Mouse (Mus musculus): ENCODE measurements around the gene Eif4g1. TPM values are rescaled to one million over a fixed set of nuclear protein-coding genes. Genes with fewer than 3 reads are reported as not detected.
A peak's percentile ranks its signal among the peaks of the same experiment; 100 is the strongest.

Gene Eif4g1
- polyA plus RNA-seq, 1 experiment: 340 TPM

DNA sequence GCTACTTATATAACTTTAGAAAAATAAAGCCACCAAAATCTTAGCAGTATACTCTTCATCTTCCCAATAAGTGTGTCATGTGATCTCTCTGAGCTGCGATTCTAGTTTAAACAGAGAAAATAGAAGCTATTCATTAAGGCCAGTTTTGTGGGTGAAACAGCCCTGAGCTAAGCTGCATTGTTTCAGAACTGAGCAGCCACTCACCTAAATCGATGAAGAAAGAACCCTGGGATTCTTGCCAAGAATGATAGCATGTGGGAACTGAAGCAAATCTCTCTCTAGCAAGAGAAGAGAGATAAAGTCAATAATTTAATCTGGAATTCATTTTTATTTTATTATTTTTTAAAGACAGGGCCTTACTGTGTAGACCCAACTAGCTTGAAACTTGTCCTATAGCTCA, 44.9 kb upstream of the Eif4g1 start:
- TF ChIP-seq POLR2A (IDR thresholded peaks at IDR 0.05; ENCODE audit: low read depth, low read length): no peak
- TF ChIP-seq CTCF (IDR thresholded peaks at IDR 0.05; ENCODE audit: extremely low read depth, insufficient read length, insufficient replicate concordance, low read depth, low read length): no peak
- no peak overlapping the region for H3K4me3 ChIP-seq (ENCODE audit: low read depth, low read length)
- peaks cover 24% of the 10 kb centered on the region for H3K4me1 ChIP-seq (ENCODE audit: control insufficient read depth, insufficient read depth, insufficient read length, low read length)
- H3K27ac ChIP-seq (ENCODE audit: insufficient read depth, low read depth, low read length): no peak overlapping the region
- peaks cover 18% of the 10 kb centered on the region for H3K27me3 ChIP-seq (ENCODE audit: control insufficient read depth, insufficient read depth, low read length)
- no peaks in the 10 kb centered on the region; the same call in 1 of the 2 replicates for H3K36me3 ChIP-seq (ENCODE audit: control insufficient read depth, insufficient read depth, low read length)
- 26% methylated on average over 2 of the region's 2 CpGs for WGBS

- no peak overlapping the region for H3K4me3 ChIP-seq (ENCODE audit: low read depth, low read length)
- TF ChIP-seq POLR2A (IDR thresholded peaks at IDR 0.05; ENCODE audit: low read depth, low read length): no peak
- TF ChIP-seq CTCF (IDR thresholded peaks at IDR 0.05; ENCODE audit: extremely low read depth, insufficient read length, insufficient replicate concordance, low read depth, low read length): no peak
- H3K4me1 ChIP-seq (ENCODE audit: control insufficient read depth, insufficient read depth, insufficient read length, low read length): peaks cover 6% of the 10 kb centered on the region
- H3K27ac ChIP-seq (ENCODE audit: insufficient read depth, low read depth, low read length): no peak overlapping the region
- peaks cover 23% of the 10 kb centered on the region for H3K27me3 ChIP-seq (ENCODE audit: control insufficient read depth, insufficient read depth, low read length)
- no peaks in the 10 kb centered on the region for H3K36me3 ChIP-seq (ENCODE audit: control insufficient read depth, insufficient read depth, low read length)
- WGBS: 66% methylated on average over 11 of the region's 11 CpGs
Measured at GRCm38 (mm10) chr16:20628871-20629391, 39.2 kb upstream of the Eif4g1 start.

DNA sequence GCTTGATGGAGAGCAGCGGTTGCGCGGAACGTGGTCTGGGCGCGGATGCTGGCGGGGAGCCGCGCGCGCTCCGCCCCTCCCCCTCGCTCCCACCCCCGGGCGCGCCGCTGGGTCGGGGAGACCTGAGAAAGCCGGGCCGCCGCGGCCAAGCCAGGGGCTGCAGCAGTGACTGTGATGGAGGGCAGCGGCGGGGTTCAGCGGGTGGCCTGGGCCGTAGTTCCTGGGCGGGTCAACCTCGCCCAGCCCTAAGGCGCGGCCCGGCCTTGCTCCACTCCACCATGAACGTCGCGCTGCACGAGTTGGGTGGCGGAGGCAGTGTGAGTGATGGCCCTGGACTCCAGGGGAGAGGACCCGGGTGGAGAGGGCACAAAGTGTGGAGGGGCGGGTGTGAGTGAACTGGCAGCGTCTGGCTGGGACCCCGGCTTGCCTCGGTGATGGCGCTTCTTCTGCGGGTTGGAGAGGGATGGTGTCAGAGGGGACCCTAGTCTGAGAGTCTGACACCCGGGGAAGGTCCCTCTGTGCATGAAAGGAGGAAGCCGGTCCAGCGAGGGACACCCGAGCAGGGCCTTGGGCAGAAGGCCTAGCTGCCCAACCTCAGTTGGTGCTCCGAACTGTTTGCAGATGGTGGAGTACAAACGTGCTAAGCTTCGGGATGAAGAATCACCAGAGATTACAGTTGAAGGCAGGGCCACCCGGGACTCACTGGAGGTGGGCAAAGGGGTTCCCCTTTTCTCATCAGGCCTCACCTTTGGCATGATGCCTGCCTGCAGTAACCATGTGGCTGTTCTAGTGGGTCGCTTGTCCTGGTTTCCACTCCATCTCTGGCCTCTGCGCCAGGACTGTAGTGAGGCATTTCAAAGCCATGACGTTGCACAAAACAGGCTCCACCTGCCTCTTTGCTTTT, 38.1 kb upstream of the Eif4g1 start, which contains the start of gene Ece2:
Ece2 (plus strand) TSS at position 98 of the 904 bp plus-strand sequence.
- 10% methylated on average over 52 of the region's 54 CpGs for WGBS
- no peaks in the 10 kb centered on the region for H3K36me3 ChIP-seq (ENCODE audit: control insufficient read depth, insufficient read depth, low read length)
- H3K4me1 ChIP-seq (ENCODE audit: control insufficient read depth, insufficient read depth, insufficient read length, low read length): peaks cover 6% of the 10 kb centered on the region
- TF ChIP-seq CTCF (IDR thresholded peaks at IDR 0.05; ENCODE audit: extremely low read depth, insufficient read length, insufficient replicate concordance, low read depth, low read length) (no peak), POLR2A (IDR thresholded peaks at IDR 0.05; ENCODE audit: low read depth, low read length) (no peak)
- H3K4me3 ChIP-seq (ENCODE audit: low read depth, low read length): peak within 1 kb of the TSS; percentile 48
- H3K27me3 ChIP-seq (ENCODE audit: control insufficient read depth, insufficient read depth, low read length): peaks cover 23% of the 10 kb centered on the region
- no peak within 1 kb of the TSS for H3K27ac ChIP-seq (ENCODE audit: insufficient read depth, low read depth, low read length)

GRCm38 (mm10) chr16:20637410-20637809, 30.7 kb upstream of the Eif4g1 start:
- 56% methylated on average over 8 of the region's 8 CpGs for WGBS
- no peak overlapping the region for H3K4me3 ChIP-seq (ENCODE audit: low read depth, low read length)
- H3K4me1 ChIP-seq (ENCODE audit: control insufficient read depth, insufficient read depth, insufficient read length, low read length): 0 out of 2 replicates have a peak, but pooled peaks cover 2% of the 10 kb centered on the region
- H3K36me3 ChIP-seq (ENCODE audit: control insufficient read depth, insufficient read depth, low read length): no peaks in the 10 kb centered on the region
- H3K27ac ChIP-seq (ENCODE audit: insufficient read depth, low read depth, low read length): no peak overlapping the region
- no peaks in the 10 kb centered on the region for H3K27me3 ChIP-seq (ENCODE audit: control insufficient read depth, insufficient read depth, low read length)
- TF ChIP-seq POLR2A (IDR thresholded peaks at IDR 0.05; ENCODE audit: low read depth, low read length) (no peak), CTCF (IDR thresholded peaks at IDR 0.05; ENCODE audit: extremely low read depth, insufficient read length, insufficient replicate concordance, low read depth, low read length) (no peak)

DNA sequence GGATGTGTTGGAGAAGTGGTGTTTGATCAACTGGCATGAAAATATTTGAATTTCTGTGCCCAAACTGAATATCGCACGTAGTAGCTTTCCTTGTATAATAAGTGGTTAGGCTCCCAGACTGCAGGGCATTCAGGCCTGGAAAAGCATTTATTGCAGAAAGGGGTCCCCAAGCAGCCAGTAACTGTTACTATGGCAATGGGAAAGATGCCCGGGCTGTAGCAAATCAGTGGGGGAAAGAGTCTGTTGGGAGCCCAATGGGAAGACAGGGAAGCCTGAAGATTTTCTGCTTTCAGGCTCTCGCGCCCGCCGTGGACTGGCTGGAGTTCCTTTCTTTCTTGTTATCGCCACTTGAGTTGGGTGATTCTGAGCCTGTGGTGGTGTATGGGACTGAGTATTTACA, 29.7 kb upstream of the Eif4g1 start:
- Histone ChIP-seq H3K27me3 (ENCODE audit: control insufficient read depth, insufficient read depth, low read length) (no peaks in the 10 kb centered on the region), H3K4me1 (ENCODE audit: control insufficient read depth, insufficient read depth, insufficient read length, low read length) (0 out of 2 replicates have a peak, but pooled peaks cover 2% of the 10 kb centered on the region), H3K36me3 (ENCODE audit: control insufficient read depth, insufficient read depth, low read length) (no peaks in the 10 kb centered on the region), H3K4me3 (ENCODE audit: low read depth, low read length) (no peak overlapping the region), H3K27ac (ENCODE audit: insufficient read depth, low read depth, low read length) (no peak overlapping the region)
- WGBS: 78% methylated on average over 8 of the region's 8 CpGs
- TF ChIP-seq POLR2A (IDR thresholded peaks at IDR 0.05; ENCODE audit: low read depth, low read length) (no peak), CTCF (IDR thresholded peaks at IDR 0.05; ENCODE audit: extremely low read depth, insufficient read length, insufficient replicate concordance, low read depth, low read length) (no peak)

- no peaks in the 10 kb centered on the region for H3K36me3 ChIP-seq (ENCODE audit: control insufficient read depth, insufficient read depth, low read length)
- TF ChIP-seq CTCF (IDR thresholded peaks at IDR 0.05; ENCODE audit: extremely low read depth, insufficient read length, insufficient replicate concordance, low read depth, low read length): peak; percentile 86
- no peak for TF ChIP-seq POLR2A (IDR thresholded peaks at IDR 0.05; ENCODE audit: low read depth, low read length)
- no peak overlapping the region for H3K4me3 ChIP-seq (ENCODE audit: low read depth, low read length)
- H3K4me1 ChIP-seq (ENCODE audit: control insufficient read depth, insufficient read depth, insufficient read length, low read length): 0 out of 2 replicates have a peak, but pooled peaks cover 2% of the 10 kb centered on the region
- no peak overlapping the region for H3K27ac ChIP-seq (ENCODE audit: insufficient read depth, low read depth, low read length)
- under 1% methylated on average over 8 of the region's 8 CpGs for WGBS
- no peaks in the 10 kb centered on the region for H3K27me3 ChIP-seq (ENCODE audit: control insufficient read depth, insufficient read depth, low read length)
Measured at GRCm38 (mm10) chr16:20642161-20642560, 26.0 kb upstream of the Eif4g1 start.

- no peaks in the 10 kb centered on the region for H3K36me3 ChIP-seq (ENCODE audit: control insufficient read depth, insufficient read depth, low read length)
- WGBS: 82% methylated on average over 7 of the region's 7 CpGs
- no peak overlapping the region for H3K27ac ChIP-seq (ENCODE audit: insufficient read depth, low read depth, low read length)
- H3K27me3 ChIP-seq (ENCODE audit: control insufficient read depth, insufficient read depth, low read length): no peaks in the 10 kb centered on the region
- H3K4me3 ChIP-seq (ENCODE audit: low read depth, low read length): no peak overlapping the region
- H3K4me1 ChIP-seq (ENCODE audit: control insufficient read depth, insufficient read depth, insufficient read length, low read length): 0 out of 2 replicates have a peak, but pooled peaks cover 2% of the 10 kb centered on the region
- TF ChIP-seq CTCF (IDR thresholded peaks at IDR 0.05; ENCODE audit: extremely low read depth, insufficient read length, insufficient replicate concordance, low read depth, low read length) (no peak), POLR2A (IDR thresholded peaks at IDR 0.05; ENCODE audit: low read depth, low read length) (no peak)
Measured at GRCm38 (mm10) chr16:20643911-20644310, 24.2 kb upstream of the Eif4g1 start.
